Mouse (Mus musculus) kidney, embryonic 16.5 days (tissue): ENCODE measurements around the gene Gm17622. TPM values are rescaled to one million over a fixed set of nuclear protein-coding genes. Genes with fewer than 3 reads are reported as not detected.

Experiments used
- polyA plus RNA-seq: library from polyadenylated mRNA; unstranded; fragments of >200 nt; fragmentation: Nextera tagmentation; extraction: Ambion mirVana; gene quantifications from 2 replicates; pipeline ENCODE4 v1.2.1, GENCODE M21; 2015

Gm17622 gene
- polyA plus RNA-seq, 1 experiment from 2014 or later = not detected

Other genes with a start within 250 kb of the Gm17622 start
- gene Poc5, start 102.4 kb upstream of the Gm17622 start, polyA plus RNA-seq = 14.5 and 14.8 TPM in 2 replicates
- 0.13 TPM in 1 of 2 replicates, not detected in the other for gene Ankdd1b, start 19.5 kb upstream of the Gm17622 start, polyA plus RNA-seq
- gene Polk, start 51.8 kb downstream of the Gm17622 start, polyA plus RNA-seq = 9.2 and 10.7 TPM in 2 replicates
- 8.0 and 9.3 TPM in 2 replicates for gene Col4a3bp, start 51.9 kb downstream of the Gm17622 start, polyA plus RNA-seq
- gene Hmgcr, start 180.2 kb downstream of the Gm17622 start, polyA plus RNA-seq = 57.1 and 65.6 TPM in 2 replicates